Mouse (Mus musculus) forebrain, embryonic 11.5 days (tissue): Measurements from ENCODE around the gene Det1. TPM values are rescaled to one million over a fixed set of nuclear protein-coding genes. Genes with fewer than 3 reads are reported as not detected.

ENCODE experiments used
- ATAC-seq: fragments of 200-750 bp; cut with Nextera tagmentation; replicated peaks from 2 replicates; pipeline ENCODE4 v1.8.0; 2017; ENCODE audit warnings: moderate TSS enrichment; ENCODE audit not compliant: low FRiP score
- DNase-seq: peaks from one replicate; pipeline ENCODE4 v3.0.0-alpha.2; 2017; ENCODE audit warnings: low spot score
- H3K27ac ChIP-seq: fragments of 300-500 bp; sonication (generic); 2 replicates; pipeline ENCODE4 v1.5.1; 2014; ENCODE audit warnings: low read depth, low read length
- H3K27me3 ChIP-seq: fragments of 300-500 bp; sonication (generic); 2 replicates; pipeline ENCODE4 v1.6.1; 2014; ENCODE audit warnings: mild to moderate bottlenecking, low read length, mixed read lengths; ENCODE audit not compliant: control insufficient read depth, insufficient read depth
- H3K36me3 ChIP-seq: fragments of 300-500 bp; sonication (generic); 2 replicates; pipeline ENCODE4 v1.6.1; 2014; ENCODE audit warnings: mild to moderate bottlenecking, low read length, moderate library complexity, mixed read lengths; ENCODE audit not compliant: control insufficient read depth, insufficient read depth
- H3K4me1 ChIP-seq: fragments of 300-500 bp; sonication (generic); replicated peaks from 2 replicates; pipeline ENCODE4 v1.6.1; 2014; ENCODE audit warnings: low read length, mixed read lengths; ENCODE audit not compliant: control insufficient read depth, insufficient read depth
- H3K4me2 ChIP-seq: fragments of 300-500 bp; sonication (generic); 2 replicates; pipeline ENCODE4 v1.6.1; 2014; ENCODE audit warnings: low read depth, mild to moderate bottlenecking, low read length, moderate library complexity, mixed read lengths; ENCODE audit not compliant: severe bottlenecking
- H3K4me3 ChIP-seq: fragments of 300-500 bp; sonication (generic); 2 replicates; pipeline ENCODE4 v1.5.1; 2014; ENCODE audit warnings: low read depth, low read length
- H3K9ac ChIP-seq: fragments of 300-500 bp; sonication (generic); 2 replicates; pipeline ENCODE4 v1.6.1; 2014; ENCODE audit warnings: low read length
- H3K9me3 ChIP-seq: fragments of 300-500 bp; sonication (generic); 2 replicates; pipeline ENCODE4 v1.6.1; 2016; ENCODE audit warnings: low read length, mixed read lengths; ENCODE audit not compliant: control insufficient read depth
- WGBS: fragments of 180-500 bp; shearing (Covaris S2); extraction: QIAGEN DNeasy Blood & Tissue Kit; methylation state at CpG from one replicate; pipeline ENCODE4 v1.1.7; 2014; 5-methylcytosine and 5-hydroxymethylcytosine counted together
- polyA plus RNA-seq: library from polyadenylated mRNA; unstranded; fragments of >200 nt; fragmentation: Nextera tagmentation; extraction: Ambion mirVana; gene quantifications from 2 replicates; pipeline ENCODE4 v1.2.1, GENCODE M21; 2014

The Det1 gene
- polyA plus RNA-seq, 1 experiment from 2014 or later: 24.8 TPM

DNA sequence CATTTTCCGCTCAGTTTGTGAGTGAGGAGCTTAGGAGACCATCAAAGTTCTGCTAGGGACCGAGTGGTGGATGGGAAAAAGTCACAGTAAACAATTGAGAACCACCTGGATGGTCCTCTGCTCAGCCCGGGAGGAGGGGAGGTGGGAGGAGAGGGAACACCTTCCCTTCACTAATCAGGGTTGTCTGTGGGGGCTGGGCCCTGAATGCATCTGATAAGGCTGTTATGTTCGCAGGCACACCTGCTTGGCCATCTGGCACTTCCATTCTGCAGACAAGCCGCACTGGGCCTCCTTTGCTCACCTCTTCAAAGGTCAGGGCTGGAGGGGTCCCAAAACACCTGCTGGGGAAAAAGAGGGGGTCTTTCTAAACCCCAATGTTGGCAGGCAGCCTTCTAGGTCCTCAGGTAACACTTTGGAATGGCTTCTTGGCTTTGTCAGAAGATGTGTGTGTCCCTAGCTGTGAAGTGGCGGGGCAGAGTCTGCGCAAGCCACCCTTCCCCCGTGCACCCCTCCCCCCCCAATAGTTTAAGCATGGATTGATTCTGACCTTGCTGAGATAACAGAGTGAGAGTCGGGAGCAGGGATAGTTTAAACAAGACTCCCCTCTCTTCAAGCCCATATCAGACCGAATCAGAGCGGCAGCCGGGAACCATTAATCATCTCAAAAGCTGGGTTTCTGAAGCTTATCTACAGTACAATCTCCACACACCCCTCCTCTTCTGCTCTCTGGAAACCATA is 18.3 kb upstream of the Det1 start:
- no peak for ATAC-seq
- Histone ChIP-seq H3K36me3 (no peaks in the 10 kb centered on the region), H3K27me3 (no peaks in the 10 kb centered on the region), H3K9me3 (no peaks in the 10 kb centered on the region), H3K9ac (no peak overlapping the region), H3K4me2 (no peak overlapping the region), H3K4me1 (no peaks in the 10 kb centered on the region), H3K27ac (no peak overlapping the region), H3K4me3 (no peak overlapping the region)
- 67% methylated on average over 12 of the region's 12 CpGs for WGBS
- DNase-seq: no peak

DNA sequence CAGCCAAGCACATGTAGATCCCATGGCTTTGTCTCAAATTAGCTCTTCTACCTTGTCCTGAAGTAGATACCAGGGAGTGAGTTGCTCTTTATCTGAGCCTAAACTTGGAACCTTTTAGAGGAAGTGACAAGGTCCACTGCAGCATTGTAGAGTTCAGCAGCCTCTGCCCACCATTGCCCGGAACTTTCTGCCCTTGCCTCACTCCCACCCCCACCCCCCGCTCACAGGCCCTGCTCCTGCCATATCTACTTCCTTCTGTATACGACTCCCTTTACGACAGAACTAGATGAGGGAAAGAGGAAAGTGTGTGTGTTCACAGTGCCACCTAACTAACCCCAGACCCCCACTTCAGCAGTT is 17.4 kb upstream of the Det1 start:
- no peak overlapping the region for H3K27ac ChIP-seq
- H3K9me3 ChIP-seq: no peaks in the 10 kb centered on the region
- WGBS: 86% methylated on average over 4 of the region's 4 CpGs
- H3K4me1 ChIP-seq: no peaks in the 10 kb centered on the region
- DNase-seq (no peak), ATAC-seq (no peak)
- no peaks in the 10 kb centered on the region for H3K27me3 ChIP-seq
- no peak overlapping the region for H3K9ac ChIP-seq
- H3K4me2 ChIP-seq: no peak overlapping the region
- H3K36me3 ChIP-seq: no peaks in the 10 kb centered on the region
- no peak overlapping the region for H3K4me3 ChIP-seq

DNA sequence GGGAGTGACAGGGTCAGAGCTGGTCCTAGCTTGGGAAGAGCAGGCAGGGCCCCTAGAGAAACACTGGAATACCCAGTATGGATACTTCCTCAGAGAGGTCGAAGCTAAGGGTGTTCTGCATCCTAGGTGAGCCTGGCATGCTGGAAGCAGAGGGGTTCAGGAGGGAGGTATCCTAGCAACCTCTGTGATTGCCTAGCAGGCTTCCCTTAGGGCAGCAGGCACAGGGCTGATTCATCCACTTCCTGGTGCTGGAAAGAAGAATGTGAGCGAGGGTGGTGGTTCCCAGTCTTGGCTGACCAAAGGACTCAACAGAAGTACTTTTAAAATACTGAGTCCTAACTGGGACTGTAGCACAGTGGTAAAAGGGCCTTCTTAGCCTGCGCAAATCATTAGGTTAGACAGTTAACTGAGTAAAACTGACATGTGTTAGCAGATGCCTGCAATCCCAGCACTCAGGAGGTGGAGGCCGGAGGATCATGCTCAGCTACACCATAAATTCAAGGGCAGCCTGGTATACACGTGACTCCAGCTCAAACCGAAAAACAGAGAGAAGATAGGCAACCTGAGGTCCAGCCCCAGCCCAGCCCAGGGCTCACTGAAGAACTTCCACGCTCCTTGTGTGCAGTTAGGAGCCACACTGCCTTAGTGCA is 16.9 kb upstream of the Det1 start:
- Histone ChIP-seq H3K9ac (no peak overlapping the region), H3K4me3 (no peak overlapping the region), H3K27me3 (no peaks in the 10 kb centered on the region), H3K9me3 (no peaks in the 10 kb centered on the region), H3K4me2 (no peak overlapping the region), H3K36me3 (no peaks in the 10 kb centered on the region), H3K27ac (no peak overlapping the region), H3K4me1 (no peaks in the 10 kb centered on the region)
- ATAC-seq (no peak), DNase-seq (no peak)
- WGBS: 73% methylated on average over 7 of the region's 7 CpGs

DNA sequence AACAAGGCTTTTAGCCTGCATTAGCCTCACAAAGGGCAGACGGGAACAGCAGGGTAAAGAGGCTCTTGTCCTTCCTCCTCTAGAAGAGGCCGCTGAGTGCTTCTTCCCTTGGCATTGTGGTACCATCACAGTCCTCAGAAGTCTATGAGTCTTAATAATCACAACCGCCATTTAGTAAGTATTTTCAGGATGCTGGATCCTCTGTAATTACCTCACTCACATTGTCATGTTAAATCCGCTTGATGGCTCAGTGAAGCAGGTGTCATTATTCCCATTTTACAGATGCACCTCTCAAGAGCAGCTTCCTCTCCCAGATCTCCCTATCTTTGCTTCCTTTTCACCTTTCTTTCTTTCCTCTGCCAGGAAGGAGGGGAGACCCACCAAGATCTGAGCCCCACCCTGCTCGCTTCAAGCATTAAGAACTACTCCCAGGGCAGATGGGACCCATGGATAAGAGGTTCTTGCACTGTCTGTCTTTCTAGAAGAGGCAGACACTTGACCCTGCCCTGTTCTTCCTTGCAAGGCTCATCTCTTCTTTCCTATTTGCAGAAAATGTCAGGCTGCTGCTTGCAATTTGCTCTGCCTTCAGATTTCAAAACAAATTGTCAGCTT is 8.1 kb upstream of the Det1 start:
- no peak overlapping the region for H3K27ac ChIP-seq
- WGBS: 67% methylated on average over 5 of the region's 5 CpGs
- no peak overlapping the region for H3K9ac ChIP-seq
- H3K36me3 ChIP-seq: no peaks in the 10 kb centered on the region
- ATAC-seq: no peak
- no peaks in the 10 kb centered on the region for H3K27me3 ChIP-seq
- no peak overlapping the region for H3K4me2 ChIP-seq
- no peak for DNase-seq
- no peak overlapping the region for H3K4me3 ChIP-seq
- H3K9me3 ChIP-seq: no peaks in the 10 kb centered on the region
- no peaks in the 10 kb centered on the region for H3K4me1 ChIP-seq

DNA sequence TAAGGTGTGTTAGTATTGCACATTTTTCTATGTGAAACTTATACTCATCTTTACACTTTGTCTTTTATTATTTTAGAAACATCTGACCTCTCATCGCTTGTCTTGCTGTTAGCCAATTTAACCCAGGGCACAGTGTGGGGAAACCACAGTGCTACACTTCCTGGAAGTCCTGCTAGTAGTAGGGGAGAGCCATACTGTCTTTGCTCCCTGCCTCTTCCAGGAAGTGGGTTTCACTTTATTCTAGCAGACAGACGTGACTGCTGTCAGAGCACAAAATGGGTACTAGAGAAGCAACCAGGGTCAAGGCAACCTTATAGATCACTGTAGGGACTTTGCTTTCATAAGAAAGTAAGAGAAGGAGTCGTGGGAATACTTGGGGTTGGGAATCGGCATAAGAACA is 7.0 kb upstream of the Det1 start:
- H3K4me3 ChIP-seq: no peak overlapping the region
- no peak for DNase-seq
- no peaks in the 10 kb centered on the region for H3K4me1 ChIP-seq
- no peak overlapping the region for H3K9ac ChIP-seq
- H3K36me3 ChIP-seq: no peaks in the 10 kb centered on the region
- ATAC-seq: no peak
- H3K27me3 ChIP-seq: no peaks in the 10 kb centered on the region
- 83% methylated on average over 4 of the region's 4 CpGs for WGBS
- no peaks in the 10 kb centered on the region for H3K9me3 ChIP-seq
- H3K27ac ChIP-seq: no peak overlapping the region
- no peak overlapping the region for H3K4me2 ChIP-seq

DNA sequence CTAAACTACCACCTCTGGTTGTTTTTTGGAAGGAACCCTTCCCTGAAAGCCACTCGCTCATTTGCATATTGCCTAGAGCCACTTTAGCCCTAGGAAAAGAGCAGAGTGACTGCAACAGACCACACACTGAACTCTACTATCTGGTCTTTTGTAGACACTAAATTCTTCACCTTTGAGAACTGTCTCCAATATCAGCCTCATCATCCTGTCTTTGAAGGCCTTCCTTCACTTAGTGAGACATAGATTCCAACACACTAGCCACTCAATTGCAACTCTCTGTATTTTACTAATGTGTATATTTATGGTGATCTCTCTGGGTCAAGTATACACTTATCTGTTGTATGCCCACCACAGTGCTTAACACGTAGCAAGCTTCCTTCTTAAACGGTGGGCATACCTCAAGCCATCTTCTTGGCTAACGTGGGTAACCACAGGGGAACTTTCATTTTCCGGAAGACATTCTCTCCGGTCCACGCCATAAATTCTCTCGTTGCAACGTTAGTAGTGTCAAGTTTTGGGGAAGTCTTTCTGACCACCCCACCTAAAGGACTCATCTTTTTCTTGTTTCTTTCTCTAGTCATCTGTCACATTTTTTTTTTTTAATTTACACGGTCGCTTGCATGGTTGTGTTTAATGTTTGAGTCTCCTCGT is 872 bp downstream of the Det1 start:
- ATAC-seq (no peak), DNase-seq (no peak)
- peak overlapping the region; percentile 91 for H3K9ac ChIP-seq
- H3K27ac ChIP-seq: no peak overlapping the region
- peak overlapping the region; percentile 80 for H3K4me3 ChIP-seq
- H3K27me3 ChIP-seq: no peaks in the 10 kb centered on the region
- H3K4me2 ChIP-seq: peak overlapping the region; percentile 50
- 41% methylated on average over 12 of the region's 12 CpGs for WGBS
- no peaks in the 10 kb centered on the region for H3K9me3 ChIP-seq
- H3K36me3 ChIP-seq: peaks cover 4% of the 10 kb centered on the region; the same call in 1 of the 2 replicates
- no peaks in the 10 kb centered on the region for H3K4me1 ChIP-seq

DNA sequence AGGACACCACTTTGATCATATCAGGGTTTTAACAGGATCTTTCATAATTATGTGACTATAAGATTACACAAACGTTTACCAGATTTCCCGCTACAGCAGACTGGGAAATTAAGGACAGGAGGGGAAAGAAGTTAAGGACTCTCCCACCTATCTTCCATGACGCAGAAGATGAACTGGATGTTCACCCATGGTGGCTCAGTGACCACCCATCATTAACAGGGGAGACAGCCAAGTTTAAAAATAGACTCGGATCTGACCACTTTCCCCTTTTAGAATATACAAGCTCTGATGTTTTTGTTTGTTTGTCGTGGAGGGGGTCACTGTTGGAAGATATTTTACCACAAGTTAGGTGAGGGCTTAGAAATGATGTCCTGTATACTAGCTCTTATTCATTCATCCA is 5.5 kb downstream of the Det1 start:
- no peak overlapping the region for H3K4me3 ChIP-seq
- WGBS: 93% methylated on average over 5 of the region's 5 CpGs
- no peaks in the 10 kb centered on the region for H3K4me1 ChIP-seq
- H3K27me3 ChIP-seq: no peaks in the 10 kb centered on the region
- H3K9me3 ChIP-seq: no peaks in the 10 kb centered on the region
- H3K36me3 ChIP-seq: peaks cover 4% of the 10 kb centered on the region; the same call in 1 of the 2 replicates
- no peak overlapping the region for H3K27ac ChIP-seq
- H3K4me2 ChIP-seq: no peak overlapping the region
- no peak overlapping the region for H3K9ac ChIP-seq
- DNase-seq: no peak
- no peak for ATAC-seq

DNA sequence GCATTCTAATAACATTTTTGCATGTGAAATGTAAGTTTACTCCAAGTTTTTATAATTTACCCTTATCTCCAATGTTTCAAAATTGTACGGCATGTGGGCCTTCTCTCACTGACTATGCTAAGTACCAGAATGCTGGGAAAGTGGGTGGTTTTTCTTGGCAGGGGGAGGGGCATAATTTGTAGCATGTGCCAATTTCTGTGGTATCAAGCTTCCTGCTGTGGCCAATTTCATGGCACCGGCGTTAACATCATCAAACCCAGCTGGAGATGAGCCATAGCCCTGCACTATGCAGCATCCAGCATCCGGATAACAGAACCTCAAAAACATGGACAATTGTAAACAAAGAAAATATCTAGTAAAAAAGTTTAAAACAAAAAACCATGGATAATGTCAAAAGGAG is 9.8 kb downstream of the Det1 start:
- DNase-seq (no peak), ATAC-seq (no peak)
- Histone ChIP-seq H3K9ac (no peak overlapping the region), H3K4me3 (no peak overlapping the region), H3K9me3 (no peaks in the 10 kb centered on the region), H3K4me2 (no peak overlapping the region), H3K27me3 (no peaks in the 10 kb centered on the region), H3K36me3 (no peaks in the 10 kb centered on the region; the same call in 1 of the 2 replicates), H3K27ac (no peak overlapping the region), H3K4me1 (no peaks in the 10 kb centered on the region)
- 81% methylated on average over 4 of the region's 4 CpGs for WGBS
